Mouse (Mus musculus): ENCODE results near the gene Tln1.

Gene Tln1

GRCm38 (mm10) chr4:43549055-43549454 is 13.4 kb downstream of the Tln1 start:
- DNase-seq (ENCODE audit: low read depth in 1 of 2, low spot score in 2 of 2): no peak

- no peak for DNase-seq (ENCODE audit: low read depth in 1 of 2, low spot score in 2 of 2)
These were observed 15.3 kb downstream of the Tln1 start for GRCm38 (mm10) chr4:43547160-43547559.

GRCm38 (mm10) chr4:43546375-43547047 is 16.0 kb downstream of the Tln1 start:
- DNase-seq (ENCODE audit: low read depth in 1 of 2, low spot score in 2 of 2): no peak

- DNase-seq (ENCODE audit: low read depth in 1 of 2, low spot score in 2 of 2): no peak
These were observed 20.4 kb downstream of the Tln1 start for GRCm38 (mm10) chr4:43542044-43542443.

GRCm38 (mm10) chr4:43536031-43536430 is 26.5 kb downstream of the Tln1 start:
- no peak for DNase-seq (ENCODE audit: low read depth in 1 of 2, low spot score in 2 of 2)

GRCm38 (mm10) chr4:43535628-43536027 is 26.9 kb downstream of the Tln1 start:
- DNase-seq (ENCODE audit: low read depth in 1 of 2, low spot score in 2 of 2): no peak

GRCm38 (mm10) chr4:43533270-43533669 is 29.2 kb downstream of the Tln1 start:
- DNase-seq (ENCODE audit: low read depth in 1 of 2, low spot score in 2 of 2): no peak

GRCm38 (mm10) chr4:43530581-43530980 is 31.9 kb downstream of the Tln1 start:
- peak in 1 of 2 experiments; percentile 57 for DNase-seq (ENCODE audit: low read depth in 1 of 2, low spot score in 2 of 2)

- DNase-seq (ENCODE audit: low read depth in 1 of 2, low spot score in 2 of 2): no peak
These were observed 32.4 kb downstream of the Tln1 start for GRCm38 (mm10) chr4:43530081-43530501.

GRCm38 (mm10) chr4:43528487-43528886 is 34.0 kb downstream of the Tln1 start:
- DNase-seq (ENCODE audit: low read depth in 1 of 2, low spot score in 2 of 2): no peak

- DNase-seq (ENCODE audit: low read depth in 1 of 2, low spot score in 2 of 2): no peak
These were observed 34.6 kb downstream of the Tln1 start for GRCm38 (mm10) chr4:43527880-43528279.

- DNase-seq (ENCODE audit: low read depth in 1 of 2, low spot score in 2 of 2): peak; percentile 47 to 81
These were observed 42.5 kb downstream of the Tln1 start for GRCm38 (mm10) chr4:43519956-43520355.

GRCm38 (mm10) chr4:43519551-43519950 is 42.9 kb downstream of the Tln1 start:
- DNase-seq (ENCODE audit: low read depth in 1 of 2, low spot score in 2 of 2): no peak

GRCm38 (mm10) chr4:43515764-43516708 is 46.5 kb downstream of the Tln1 start:
- DNase-seq (ENCODE audit: low read depth in 1 of 2, low spot score in 2 of 2): no peak

GRCm38 (mm10) chr4:43513791-43514190 is 48.7 kb downstream of the Tln1 start:
- DNase-seq (ENCODE audit: low read depth in 1 of 2, low spot score in 2 of 2): no peak

- DNase-seq (ENCODE audit: low read depth in 1 of 2, low spot score in 2 of 2): no peak
These were observed 49.2 kb downstream of the Tln1 start for GRCm38 (mm10) chr4:43513300-43513699.

- no peak for DNase-seq (ENCODE audit: low read depth in 1 of 2, low spot score in 2 of 2)
These were observed 49.8 kb downstream of the Tln1 start for GRCm38 (mm10) chr4:43512653-43513052.

GRCm38 (mm10) chr4:43511675-43512454 is 50.6 kb downstream of the Tln1 start:
- DNase-seq (ENCODE audit: low read depth in 1 of 2, low spot score in 2 of 2): no peak

- DNase-seq (ENCODE audit: low read depth in 1 of 2, low spot score in 2 of 2): no peak
These were observed 53.4 kb downstream of the Tln1 start for GRCm38 (mm10) chr4:43509109-43509508.

GRCm38 (mm10) chr4:43508666-43508997 is 53.9 kb downstream of the Tln1 start:
- DNase-seq (ENCODE audit: low read depth in 1 of 2, low spot score in 2 of 2): peak in 1 of 2 experiments; percentile 61

- DNase-seq (ENCODE audit: low read depth in 1 of 2, low spot score in 2 of 2): no peak
These were observed 54.4 kb downstream of the Tln1 start for GRCm38 (mm10) chr4:43507938-43508665.
